Comparison of ENCODE assay signal across 16 mouse cellular contexts in genomic region chr11:63785281-63785886, GRCm38 (mm10).
DNase-seq lines count a peak whose midpoint lies in the region; ATAC-seq and TF ChIP-seq lines count a peak whose summit lies in the region.
"Had no signal": no experiment of that assay in that cellular context is flagged by ENCODE, and none has a peak within 500 bp of the region (broad histone marks: within the 10 kb centered on the region; RNA-seq: fewer than 3 reads in every experiment).

No protein-coding gene starts in this region.

- no peak for DNase-seq in hindbrain, embryonic 14.5 days (ENCODE audit: low spot score)
- DNase-seq in kidney, postnatal 0 days (ENCODE audit: low spot score), result peak; percentile 76
- peak; percentile 93 for DNase-seq in retina, postnatal 1 day
- DNase-seq in ovary, postnatal 10 days (ENCODE audit: low spot score), result no peak
- DNase-seq: adrenal gland, postnatal 10 days; cerebellum, adult 11 months; heart, adult 18-20 months; heart, postnatal 4 days; right cerebral cortex, postnatal 4 days; thymus, postnatal 36 days had no signal

- no peak overlapping the region for H3K9ac ChIP-seq in midbrain, embryonic 12.5 days (replicated peaks)
- no peak overlapping the region for H3K9ac ChIP-seq in midbrain, embryonic 16.5 days (ENCODE audit: low read depth, low read length)
- H3K9ac ChIP-seq in hindbrain, embryonic 14.5 days, result no peak overlapping the region
- H3K9ac ChIP-seq in kidney, postnatal 0 days (ENCODE audit: low read depth, low read length), result no peak overlapping the region
- H3K9ac ChIP-seq: liver, embryonic 15.5 days; stomach, embryonic 15.5 days had no signal

- no peaks in the 10 kb centered on the region for H3K36me3 ChIP-seq in midbrain, embryonic 12.5 days
- no peaks in the 10 kb centered on the region for H3K36me3 ChIP-seq in midbrain, embryonic 16.5 days (ENCODE audit: control insufficient read depth, insufficient read depth, low read length)
- no peaks in the 10 kb centered on the region for H3K36me3 ChIP-seq in hindbrain, embryonic 14.5 days (replicated peaks; ENCODE audit: control insufficient read depth, insufficient read depth)
- H3K36me3 ChIP-seq in kidney, postnatal 0 days (ENCODE audit: insufficient read depth, low read length), result no peaks in the 10 kb centered on the region
- H3K36me3 ChIP-seq: liver, embryonic 15.5 days; stomach, embryonic 15.5 days had no signal

- H3K27me3 ChIP-seq in midbrain, embryonic 12.5 days, result peaks cover 6% of the 10 kb centered on the region
- H3K27me3 ChIP-seq in midbrain, embryonic 16.5 days (ENCODE audit: control insufficient read depth, insufficient read depth, low read depth, low read length), result no peaks in the 10 kb centered on the region
- H3K27me3 ChIP-seq in hindbrain, embryonic 14.5 days (ENCODE audit: control insufficient read depth, insufficient read depth, low read length), result no peaks in the 10 kb centered on the region
- H3K27me3 ChIP-seq in kidney, postnatal 0 days (ENCODE audit: insufficient read depth, low read length), result no peaks in the 10 kb centered on the region
- H3K27me3 ChIP-seq: liver, embryonic 15.5 days; stomach, embryonic 15.5 days had no signal

- TF ChIP-seq CTCF in kidney, postnatal 0 days (IDR thresholded peaks at IDR 0.05; ENCODE audit: low read depth), result no peak

- H3K4me1 ChIP-seq in midbrain, embryonic 12.5 days, result peaks cover 18% of the 10 kb centered on the region
- peaks cover 5% of the 10 kb centered on the region; the same call in 1 of the 2 replicates for H3K4me1 ChIP-seq in midbrain, embryonic 16.5 days (ENCODE audit: control insufficient read depth, insufficient read depth, low read length)
- peaks cover 8% of the 10 kb centered on the region for H3K4me1 ChIP-seq in hindbrain, embryonic 14.5 days (replicated peaks; ENCODE audit: control insufficient read depth, insufficient read depth, low read length)
- H3K4me1 ChIP-seq in kidney, postnatal 0 days (replicated peaks; ENCODE audit: insufficient read depth, low read length), result no peaks in the 10 kb centered on the region
- H3K4me1 ChIP-seq: liver, embryonic 15.5 days; stomach, embryonic 15.5 days had no signal

- H3K4me3 ChIP-seq in midbrain, embryonic 12.5 days, result no peak overlapping the region
- H3K4me3 ChIP-seq in midbrain, embryonic 16.5 days (ENCODE audit: low read depth, low read length), result no peak overlapping the region
- no peak overlapping the region for H3K4me3 ChIP-seq in hindbrain, embryonic 14.5 days (replicated peaks; ENCODE audit: low read length)
- H3K4me3 ChIP-seq in kidney, postnatal 0 days (replicated peaks; ENCODE audit: low read depth, low read length), result no peak overlapping the region
- H3K4me3 ChIP-seq: liver, embryonic 15.5 days; stomach, embryonic 15.5 days had no signal

- no peak overlapping the region for H3K4me2 ChIP-seq in midbrain, embryonic 12.5 days (replicated peaks)
- H3K4me2 ChIP-seq in midbrain, embryonic 16.5 days (ENCODE audit: low read length), result no peak overlapping the region
- no peak overlapping the region for H3K4me2 ChIP-seq in hindbrain, embryonic 14.5 days (replicated peaks)
- H3K4me2 ChIP-seq in kidney, postnatal 0 days (ENCODE audit: low read length), result no peak overlapping the region
- H3K4me2 ChIP-seq: liver, embryonic 15.5 days; stomach, embryonic 15.5 days had no signal

- ATAC-seq in midbrain, embryonic 12.5 days (ENCODE audit: low FRiP score, low read depth), result no peak
- no peak for ATAC-seq in midbrain, embryonic 16.5 days
- ATAC-seq in hindbrain, embryonic 14.5 days (ENCODE audit: low FRiP score), result no peak
- peak; percentile 57 for ATAC-seq in kidney, postnatal 0 days (replicated peaks; ENCODE audit: low FRiP score, low read depth)
- ATAC-seq in monocyte, adult 5-6 weeks (replicated peaks; ENCODE audit: insufficient number of reproducible peaks, low FRiP score, low TSS enrichment, poor library complexity, severe bottlenecking), result no peak
- ATAC-seq: CD4-positive, CD25-positive, alpha-beta regulatory T cell, adult 4 months had no signal

- no peaks in the 10 kb centered on the region for H3K9me3 ChIP-seq in midbrain, embryonic 12.5 days
- no peaks in the 10 kb centered on the region for H3K9me3 ChIP-seq in midbrain, embryonic 16.5 days (replicated peaks; ENCODE audit: control insufficient read depth, low read length, poor library complexity, severe bottlenecking)
- H3K9me3 ChIP-seq in hindbrain, embryonic 14.5 days (ENCODE audit: control insufficient read depth, low read length), result no peaks in the 10 kb centered on the region
- H3K9me3 ChIP-seq in kidney, postnatal 0 days (replicated peaks; ENCODE audit: low read length), result no peaks in the 10 kb centered on the region
- H3K9me3 ChIP-seq: liver, embryonic 15.5 days; stomach, embryonic 15.5 days had no signal

- H3K27ac ChIP-seq in midbrain, embryonic 12.5 days (replicated peaks), result 0 out of 2 replicates have a peak overlapping the region, but pooled peaks have one; percentile 20
- no peak overlapping the region for H3K27ac ChIP-seq in midbrain, embryonic 16.5 days (ENCODE audit: low read length)
- H3K27ac ChIP-seq in hindbrain, embryonic 14.5 days, result peak overlapping the region; percentile 1; the same call in 1 of the 2 replicates
- H3K27ac ChIP-seq in kidney, postnatal 0 days, result peak overlapping the region; percentile 50; the same call in 1 of the 2 replicates
- H3K27ac ChIP-seq: liver, embryonic 15.5 days; stomach, embryonic 15.5 days had no signal

- WGBS in midbrain, embryonic 12.5 days, result 12% methylated on average over 8 of the region's 8 CpGs
- WGBS in midbrain, embryonic 16.5 days, result 9% methylated on average over 8 of the region's 8 CpGs
- 8% methylated on average over 8 of the region's 8 CpGs for WGBS in hindbrain, embryonic 14.5 days
- 10% methylated on average over 8 of the region's 8 CpGs for WGBS in kidney, postnatal 0 days

Comparison
In these comparisons a context has a peak if more than half of its experiments do, and no peak if none do; other contexts are left out.
1. DNase-seq: peak in kidney, postnatal 0 days (single experiment) and retina, postnatal 1 day (single experiment); none in hindbrain, embryonic 14.5 days (single experiment) and ovary, postnatal 10 days (single experiment).